ENCODE assay signal across 9 mouse cellular contexts in the genomic region with DNA sequence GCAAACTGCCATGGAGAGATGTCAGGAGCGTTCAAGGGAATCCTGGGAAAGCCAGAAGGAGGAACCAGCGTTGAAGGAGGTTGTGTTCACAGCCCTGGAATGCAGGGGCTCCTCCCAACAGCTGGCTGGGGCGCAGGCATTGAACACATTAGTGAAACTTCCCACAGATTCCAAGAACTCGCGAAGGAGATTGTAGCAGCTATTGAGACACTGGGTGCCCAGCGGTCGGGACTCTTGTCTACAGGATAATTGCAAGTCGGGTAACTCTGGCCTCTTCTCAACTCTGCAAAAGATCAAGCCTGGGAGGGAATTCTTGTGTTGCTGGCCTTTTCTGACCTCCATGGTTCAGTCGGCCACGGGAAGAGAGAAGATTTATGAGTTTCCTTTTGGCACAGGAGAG.
DNase-seq lines count a peak whose midpoint lies in the region; ATAC-seq and TF ChIP-seq lines count a peak whose summit lies in the region.
"Had no signal": no experiment of that assay in that cellular context is flagged by ENCODE, and none has a peak within 500 bp of the region (broad histone marks: within the 10 kb centered on the region; RNA-seq: fewer than 3 reads in every experiment).

No protein-coding gene starts in this region.

- H3K4me3 ChIP-seq in kidney, adult 2 months (ENCODE audit: insufficient read depth, low read depth, low read length) = no peak overlapping the region
- no peak overlapping the region for H3K4me3 ChIP-seq in midbrain, embryonic 14.5 days (replicated peaks; ENCODE audit: low read depth, low read length)
- H3K4me3 ChIP-seq: hindbrain, embryonic 15.5 days had no signal

- no peaks in the 10 kb centered on the region for H3K36me3 ChIP-seq in kidney, adult 2 months (ENCODE audit: control insufficient read depth, insufficient read depth, low read length)
- no peaks in the 10 kb centered on the region for H3K36me3 ChIP-seq in midbrain, embryonic 14.5 days (ENCODE audit: control insufficient read depth, insufficient read depth, low read length)
- H3K36me3 ChIP-seq: hindbrain, embryonic 15.5 days had no signal

- peak overlapping the region; percentile 12; the same call in 1 of the 2 replicates for H3K27ac ChIP-seq in kidney, adult 2 months (ENCODE audit: insufficient read depth, low read depth, low read length)
- H3K27ac ChIP-seq in midbrain, embryonic 14.5 days (replicated peaks; ENCODE audit: low read depth, low read length) = no peak overlapping the region
- H3K27ac ChIP-seq: hindbrain, embryonic 15.5 days had no signal

- peak; percentile 12 for DNase-seq in Patski (ENCODE audit: low read depth, low spot score)
- peak; percentile 40 for DNase-seq in fat pad, adult 2 months (ENCODE audit: extremely low read depth, low read depth, low spot score)
- peak; percentile 72 for DNase-seq in kidney, adult 2 months
- DNase-seq in lung, postnatal 25 days (ENCODE audit: low spot score) = peak; percentile 36
- DNase-seq in midbrain, embryonic 14.5 days = no peak
- no peak for DNase-seq in right cerebral cortex, postnatal 10 days (ENCODE audit: low spot score in 2 of 2)

- POLR2A ChIA-PET in Patski (lab: Charles Lee) = no interaction called here

- no peak overlapping the region for H3K9ac ChIP-seq in midbrain, embryonic 14.5 days (replicated peaks; ENCODE audit: low read length)
- H3K9ac ChIP-seq: hindbrain, embryonic 15.5 days had no signal

- H3K4me1 ChIP-seq in kidney, adult 2 months (ENCODE audit: control insufficient read depth, insufficient read depth, low read length) = peaks cover 6% of the 10 kb centered on the region
- H3K4me1 ChIP-seq in midbrain, embryonic 14.5 days (ENCODE audit: control insufficient read depth, insufficient read depth, low read length) = no peaks in the 10 kb centered on the region

- H3K9me3 ChIP-seq in midbrain, embryonic 14.5 days (ENCODE audit: control insufficient read depth, low read length) = no peaks in the 10 kb centered on the region
- H3K9me3 ChIP-seq: hindbrain, embryonic 15.5 days had no signal

- H3K27me3 ChIP-seq in Patski = no peaks in the 10 kb centered on the region
- H3K27me3 ChIP-seq in kidney, adult 2 months (replicated peaks; ENCODE audit: control insufficient read depth, insufficient read depth, low read length) = no peaks in the 10 kb centered on the region
- H3K27me3 ChIP-seq in midbrain, embryonic 14.5 days (ENCODE audit: control insufficient read depth, insufficient read depth, low read length) = no peaks in the 10 kb centered on the region
- H3K27me3 ChIP-seq: hindbrain, embryonic 15.5 days had no signal

- TF ChIP-seq CTCF in Patski (IDR thresholded peaks at IDR 0.05) = no peak
- no peak for TF ChIP-seq CTCF in kidney, adult 2 months (conservative IDR thresholded peaks at IDR 0.05; ENCODE audit: insufficient read depth, insufficient read length, low read depth, low read length)

- in situ Hi-C loops in Patski (cut with MboI; ENCODE audit: low pct_unique_long_range_greater_than_20kb) = loop anchor here (5.0 kb wide), 1 partner anchor 97 kb away; no protein-coding TSS in a partner anchor

- ATAC-seq in Patski = peak; percentile 34
- no peak for ATAC-seq in megakaryocyte progenitor cell, adult 5-6 weeks (replicated peaks; ENCODE audit: poor library complexity)
- ATAC-seq in midbrain, embryonic 14.5 days (ENCODE audit: low FRiP score, low TSS enrichment) = no peak
- ATAC-seq in inflammation-experienced regulatory T-cells, adult 6 months = no peak

- CTCF ChIA-PET in Patski (lab: Charles Lee) = no interaction called here

- no peak for TF ChIP-seq POLR2A in kidney, adult 2 months (IDR thresholded peaks at IDR 0.05; ENCODE audit: low read depth, low read length)

- WGBS in kidney, adult 2 months = 8% methylated on average over 10 of the region's 10 CpGs
- WGBS in midbrain, embryonic 14.5 days = 62% methylated on average over 10 of the region's 10 CpGs

- H3K4me2 ChIP-seq in midbrain, embryonic 14.5 days (ENCODE audit: low read length) = no peak overlapping the region
- H3K4me2 ChIP-seq: hindbrain, embryonic 15.5 days had no signal

Comparison
In these comparisons a context has a peak if more than half of its experiments do, and no peak if none do; other contexts are left out.
1. DNase-seq: peak in Patski (single experiment), fat pad, adult 2 months (single experiment), kidney, adult 2 months (single experiment) and lung, postnatal 25 days (single experiment); none in midbrain, embryonic 14.5 days (single experiment) and right cerebral cortex, postnatal 10 days (0 of 2).